Mouse (Mus musculus): ENCODE results near the gene Ptprt. TPM values are rescaled to one million over a fixed set of nuclear protein-coding genes. Genes with fewer than 3 reads are reported as not detected.

Gene Ptprt
- polyA plus RNA-seq, 2 experiments from 2014 or later: not detected

GRCm38 (mm10) chr2:162409245-162409644 is 251.7 kb downstream of the Ptprt start:
- no peak for ATAC-seq

DNA sequence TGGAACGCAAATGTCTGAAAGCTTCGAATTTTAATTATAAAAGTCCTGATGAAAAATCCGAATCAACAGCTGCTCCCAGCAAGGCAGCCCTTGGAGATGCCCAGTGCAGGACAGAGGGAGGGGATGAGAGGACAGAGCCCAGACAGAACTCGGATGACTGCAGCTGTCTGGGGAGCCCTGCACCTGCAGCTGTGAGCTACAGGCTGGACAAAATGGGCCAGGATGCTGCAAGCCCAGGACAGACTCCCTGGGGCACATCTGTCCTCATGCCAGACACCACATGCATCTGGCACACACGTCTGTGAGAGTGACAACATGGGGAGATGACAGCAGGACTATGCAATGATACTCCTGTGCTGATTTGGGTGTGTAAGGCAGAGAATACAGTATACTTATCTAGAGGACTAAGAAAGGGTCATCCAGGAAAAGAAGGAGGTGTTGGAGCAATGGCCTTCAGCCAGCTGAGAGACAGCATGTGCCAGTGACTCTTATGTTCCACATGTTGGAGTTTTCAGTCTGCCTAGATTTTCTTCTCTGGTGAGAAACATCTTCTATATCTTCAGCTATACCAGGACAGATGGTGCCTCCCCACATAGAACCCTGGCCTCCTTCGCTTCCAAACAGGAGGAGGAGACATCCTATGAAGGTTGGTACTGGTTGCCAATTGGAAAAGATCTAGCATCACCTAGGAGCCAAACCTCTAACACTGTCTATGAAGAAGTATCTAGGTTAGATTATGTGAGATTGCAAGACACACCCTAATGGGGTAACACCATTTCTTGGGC is 259.4 kb downstream of the Ptprt start:
- no peak for ATAC-seq

DNA sequence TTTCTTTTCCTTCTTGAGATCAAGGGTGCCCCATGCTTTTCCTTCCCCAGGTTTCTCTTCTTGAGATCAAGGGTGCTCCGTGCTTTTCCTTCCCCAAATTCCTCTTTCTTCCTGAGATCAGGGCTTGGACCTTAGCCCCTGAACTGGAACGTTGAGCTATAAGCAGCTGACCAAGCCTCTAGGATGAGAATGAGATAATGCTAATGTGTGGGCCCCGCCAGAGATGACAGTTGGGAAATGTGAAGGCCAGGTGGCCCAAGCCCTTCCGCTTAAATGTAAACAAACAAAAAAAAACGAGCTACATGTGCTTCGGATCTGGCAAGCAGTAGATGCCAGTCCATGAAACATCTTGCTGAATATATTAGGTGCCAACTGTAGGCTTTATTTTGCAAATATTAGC is 266.3 kb downstream of the Ptprt start:
- no peak for ATAC-seq

GRCm38 (mm10) chr2:162391834-162392233 is 269.1 kb downstream of the Ptprt start:
- no peak for ATAC-seq

- ATAC-seq: no peak
Observed at GRCm38 (mm10) chr2:162377309-162377708, 283.6 kb downstream of the Ptprt start.

- ATAC-seq: no peak
Observed at GRCm38 (mm10) chr2:162349047-162349446, 311.9 kb downstream of the Ptprt start.

GRCm38 (mm10) chr2:162341846-162342245 is 319.1 kb downstream of the Ptprt start:
- no peak for ATAC-seq

GRCm38 (mm10) chr2:162340231-162340630 is 320.7 kb downstream of the Ptprt start:
- no peak for ATAC-seq

DNA sequence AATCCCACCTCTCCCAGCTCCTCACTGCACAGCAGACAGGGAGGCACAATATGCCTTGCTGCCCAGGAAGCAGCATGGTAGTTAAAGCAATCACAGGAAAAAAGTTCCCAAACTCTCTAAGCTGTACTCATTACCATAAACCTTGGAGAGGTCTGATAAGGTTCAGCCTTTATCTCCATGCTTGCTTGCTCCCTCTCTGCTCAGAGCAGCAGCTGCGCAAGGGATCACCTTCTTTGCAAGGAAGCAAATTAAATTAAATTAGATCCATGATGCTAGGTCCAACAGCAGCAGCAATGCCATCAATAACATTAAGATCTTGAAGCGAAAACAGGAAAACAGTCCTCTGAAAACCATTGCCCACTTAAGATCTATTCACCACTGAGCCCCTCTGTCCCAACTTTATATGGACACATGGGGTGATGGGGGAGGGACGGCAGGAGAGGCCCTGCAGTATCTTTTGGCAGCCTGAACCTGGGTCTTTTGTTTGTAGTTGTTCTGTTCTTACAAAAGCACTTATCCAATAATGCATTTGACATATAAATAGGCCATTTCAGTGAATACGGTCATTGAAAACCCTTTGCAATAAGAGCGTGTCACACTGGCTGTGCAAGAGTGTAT is 328.8 kb downstream of the Ptprt start:
- no peak for ATAC-seq

GRCm38 (mm10) chr2:162329430-162329829 is 331.5 kb downstream of the Ptprt start:
- no peak for ATAC-seq

GRCm38 (mm10) chr2:162322411-162322810 is 338.5 kb downstream of the Ptprt start:
- ATAC-seq: no peak

GRCm38 (mm10) chr2:162307996-162308395 is 353.0 kb downstream of the Ptprt start:
- ATAC-seq: no peak

DNA sequence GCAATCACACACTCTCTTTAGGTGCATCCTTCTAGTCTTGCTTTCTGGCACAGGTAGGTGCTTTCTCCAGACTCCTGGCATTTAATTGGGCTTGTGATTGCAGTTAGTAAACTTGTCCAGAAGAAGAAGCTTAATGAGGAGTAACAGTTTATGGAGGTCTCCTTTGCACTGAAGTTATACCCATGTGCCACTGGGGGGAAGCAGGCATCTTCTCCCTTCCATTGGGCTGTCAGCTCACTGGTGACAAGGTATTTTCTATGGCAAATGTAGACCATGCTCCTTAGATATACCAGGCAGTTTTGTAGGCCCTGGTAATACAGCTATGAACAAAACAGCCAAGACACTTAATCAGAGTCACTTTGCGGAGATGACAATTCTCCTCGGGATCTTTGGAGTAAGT is 366.9 kb downstream of the Ptprt start:
- ATAC-seq: no peak

GRCm38 (mm10) chr2:162282606-162283005 is 378.3 kb downstream of the Ptprt start:
- no peak for ATAC-seq

DNA sequence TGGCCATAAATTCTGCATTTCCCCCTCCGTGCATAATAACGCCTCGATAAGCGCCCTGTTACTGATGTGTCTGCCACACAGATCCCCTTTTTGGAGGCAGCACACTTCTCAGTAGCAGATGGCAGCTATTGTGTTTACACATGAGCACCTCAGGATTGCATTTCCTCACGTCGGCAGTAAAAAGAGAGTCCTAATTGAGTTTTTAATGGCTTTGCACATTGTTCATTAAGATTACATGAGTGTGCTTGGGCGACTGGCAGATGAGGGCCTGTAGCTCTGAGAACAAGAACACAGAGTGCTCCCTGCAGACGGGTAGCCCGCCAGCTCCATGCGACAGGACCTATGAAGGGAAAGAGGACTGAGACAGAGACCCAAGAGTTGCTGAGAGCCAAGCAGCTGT is 378.8 kb downstream of the Ptprt start:
- no peak for ATAC-seq

DNA sequence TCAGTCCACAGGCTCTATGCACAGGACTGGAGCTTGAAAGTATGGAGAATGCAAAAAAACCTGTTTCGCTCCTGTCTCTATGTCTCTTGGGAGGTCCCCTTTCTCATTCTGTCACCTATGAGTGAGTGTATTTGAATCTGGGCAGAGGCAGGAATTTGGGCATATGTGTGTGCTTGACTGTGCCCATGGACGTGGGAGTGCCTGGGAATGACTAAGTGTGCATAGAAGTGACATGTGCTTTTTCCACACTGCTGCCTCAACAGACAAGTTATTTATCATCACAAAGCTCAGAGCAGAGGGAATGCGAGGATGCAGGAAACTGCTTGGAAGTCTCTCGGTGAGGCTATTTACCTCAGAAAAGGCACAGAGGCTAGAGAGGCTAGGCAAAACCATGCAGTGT is 387.1 kb downstream of the Ptprt start:
- no peak for ATAC-seq

DNA sequence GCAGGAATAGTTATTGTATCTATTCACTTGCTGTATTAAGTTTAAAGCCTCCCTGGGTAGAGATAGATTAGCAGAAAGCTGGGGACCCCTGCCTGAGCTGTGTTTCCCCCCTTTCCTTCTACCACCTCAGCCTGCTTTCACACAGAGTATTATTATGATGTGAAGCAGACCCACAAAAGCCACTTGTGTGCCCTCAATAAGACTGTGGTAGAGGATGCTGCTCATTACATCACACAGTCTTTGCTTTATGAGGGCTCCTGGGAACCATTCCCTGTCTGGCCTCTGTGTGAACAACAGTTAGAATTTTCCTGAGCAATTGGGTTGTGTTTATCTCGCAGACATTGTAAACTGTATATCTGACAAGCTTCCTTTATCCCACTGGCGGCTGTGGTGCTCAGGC is 409.7 kb downstream of the Ptprt start:
- no peak for ATAC-seq

GRCm38 (mm10) chr2:162248296-162248695 is 412.7 kb downstream of the Ptprt start:
- ATAC-seq: no peak

DNA sequence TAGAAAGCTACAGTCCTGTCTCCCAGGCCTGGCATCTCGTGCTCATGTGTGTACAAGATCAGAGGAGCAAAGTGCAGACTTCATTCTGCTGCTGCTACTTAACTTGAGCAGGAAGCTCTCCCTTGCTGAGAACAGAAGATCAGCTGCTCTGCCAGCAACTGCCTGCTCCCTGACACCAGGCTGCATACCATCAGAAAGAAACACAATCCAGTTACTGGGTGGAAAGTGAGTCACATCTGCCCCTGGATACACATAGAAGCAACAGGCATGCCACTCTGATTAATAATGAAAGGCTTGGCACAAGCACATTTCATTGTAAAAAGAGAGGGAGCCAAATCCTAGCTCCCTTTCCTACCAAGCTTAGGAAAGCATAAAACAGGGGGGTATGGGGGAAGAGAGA is 438.5 kb downstream of the Ptprt start:
- ATAC-seq: no peak

DNA sequence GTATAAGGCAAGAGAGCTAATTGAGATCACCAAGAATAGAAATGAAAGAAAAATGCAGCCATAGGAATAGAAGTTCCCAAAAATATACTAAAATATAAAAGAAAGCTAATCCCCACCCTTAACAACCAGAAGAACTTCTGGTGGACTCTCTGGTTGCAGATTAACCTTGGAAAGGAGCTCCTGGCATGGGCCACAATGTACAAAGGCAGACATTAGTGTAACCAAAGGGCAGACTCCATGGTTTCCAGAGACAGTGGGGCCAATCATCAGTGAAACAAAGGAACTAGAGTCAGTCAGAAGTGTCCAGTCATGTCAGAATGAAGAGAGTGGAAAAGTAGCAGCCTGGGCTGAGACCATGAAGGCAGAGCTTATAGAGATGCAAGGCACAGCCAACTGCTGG is 440.4 kb downstream of the Ptprt start:
- no peak for ATAC-seq

GRCm38 (mm10) chr2:162219507-162219906 is 441.4 kb downstream of the Ptprt start:
- no peak for ATAC-seq

- no peak for ATAC-seq
Observed at GRCm38 (mm10) chr2:162217896-162218295, 443.1 kb downstream of the Ptprt start.

DNA sequence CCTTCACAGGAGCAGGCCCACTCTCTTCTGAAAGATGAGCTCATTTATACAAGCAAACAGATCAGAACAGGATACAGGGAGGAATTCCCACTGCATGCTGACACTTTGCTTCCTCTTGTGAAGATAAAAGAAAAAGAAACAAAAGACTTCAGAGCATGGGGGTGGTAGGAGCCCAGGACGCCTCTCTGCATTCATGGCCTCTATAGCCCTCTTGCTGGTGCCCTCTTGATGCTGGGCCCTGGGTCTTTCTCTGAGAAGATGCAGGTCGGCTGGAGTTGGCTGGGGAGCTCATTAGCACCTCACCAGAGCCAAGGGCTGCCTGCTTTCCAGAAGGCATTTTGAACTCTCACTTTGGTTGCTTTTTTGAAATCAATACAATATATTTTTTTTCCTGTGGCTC is 448.6 kb downstream of the Ptprt start:
- ATAC-seq: no peak

GRCm38 (mm10) chr2:162210564-162210963 is 450.4 kb downstream of the Ptprt start:
- no peak for ATAC-seq

DNA sequence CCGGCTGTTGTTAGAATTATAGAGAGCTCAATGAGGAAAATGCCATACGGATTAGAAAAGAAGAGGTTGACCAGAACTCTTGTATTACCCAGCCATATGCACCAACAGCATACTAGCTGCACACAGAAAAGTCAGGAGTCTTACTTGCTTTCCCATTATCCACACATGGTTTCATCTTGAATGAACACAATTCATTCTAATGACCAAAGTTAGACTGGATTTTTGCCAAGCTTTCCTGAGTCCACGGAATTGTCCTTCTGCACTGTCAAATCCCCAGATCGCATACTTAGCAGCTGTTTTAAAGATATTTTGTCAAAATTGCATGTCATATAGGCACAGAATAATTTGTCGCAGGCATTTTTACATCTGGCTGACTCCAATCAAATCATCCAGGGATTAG is 463.6 kb downstream of the Ptprt start:
- no peak for ATAC-seq

Data from activated CD4-positive, CD25-positive, alpha-beta regulatory T cell, adult 4 months (primary cell).